Mouse (Mus musculus): ENCODE results near the gene Sec61a2. TPM values are rescaled to one million over a fixed set of nuclear protein-coding genes. Genes with fewer than 3 reads are reported as not detected.

Gene Sec61a2
- polyA plus RNA-seq, 1 experiment from 2014 or later = 104 TPM

- no peaks in the 10 kb centered on the region for H3K4me1 ChIP-seq (replicated peaks)
- no peaks in the 10 kb centered on the region for H3K9me3 ChIP-seq
- 91% methylated on average over 18 of the region's 18 CpGs for WGBS
- no peak overlapping the region for H3K27ac ChIP-seq
- H3K4me2 ChIP-seq = no peak overlapping the region
- ATAC-seq (ENCODE audit: insufficient number of reproducible peaks, insufficient read depth, low FRiP score, low TSS enrichment, low read depth) = no peak
- H3K9ac ChIP-seq (replicated peaks) = no peak overlapping the region
- H3K36me3 ChIP-seq = peaks cover 58% of the 10 kb centered on the region
- H3K27me3 ChIP-seq = no peaks in the 10 kb centered on the region
- H3K4me3 ChIP-seq (replicated peaks) = no peak overlapping the region
These were observed 35.2 kb upstream of the Sec61a2 start for GRCm38 (mm10) chr2:5930291-5931054.

GRCm38 (mm10) chr2:5929793-5930192 is 34.6 kb upstream of the Sec61a2 start:
- Histone ChIP-seq H3K4me3 (replicated peaks) (no peak overlapping the region), H3K4me1 (replicated peaks) (no peaks in the 10 kb centered on the region), H3K36me3 (peaks cover 58% of the 10 kb centered on the region), H3K9ac (replicated peaks) (no peak overlapping the region), H3K4me2 (no peak overlapping the region), H3K9me3 (no peaks in the 10 kb centered on the region), H3K27me3 (no peaks in the 10 kb centered on the region), H3K27ac (no peak overlapping the region)
- 93% methylated on average over 5 of the region's 5 CpGs for WGBS
- no peak for ATAC-seq (ENCODE audit: insufficient number of reproducible peaks, insufficient read depth, low FRiP score, low TSS enrichment, low read depth)

GRCm38 (mm10) chr2:5927481-5927880 is 32.2 kb upstream of the Sec61a2 start:
- Histone ChIP-seq H3K4me2 (no peak overlapping the region), H3K9ac (replicated peaks) (no peak overlapping the region), H3K9me3 (no peaks in the 10 kb centered on the region), H3K36me3 (peaks cover 64% of the 10 kb centered on the region), H3K4me1 (replicated peaks) (0 out of 2 replicates have a peak, but pooled peaks cover 3% of the 10 kb centered on the region), H3K4me3 (replicated peaks) (no peak overlapping the region), H3K27ac (no peak overlapping the region), H3K27me3 (no peaks in the 10 kb centered on the region)
- ATAC-seq (ENCODE audit: insufficient number of reproducible peaks, insufficient read depth, low FRiP score, low TSS enrichment, low read depth) = no peak
- 96% methylated on average over 5 of the region's 5 CpGs for WGBS

- Histone ChIP-seq H3K4me1 (replicated peaks) (0 out of 2 replicates have a peak, but pooled peaks cover 3% of the 10 kb centered on the region), H3K36me3 (peaks cover 59% of the 10 kb centered on the region), H3K4me2 (no peak overlapping the region), H3K9me3 (no peaks in the 10 kb centered on the region), H3K4me3 (replicated peaks) (no peak overlapping the region), H3K9ac (replicated peaks) (no peak overlapping the region), H3K27ac (no peak overlapping the region), H3K27me3 (no peaks in the 10 kb centered on the region)
- ATAC-seq (ENCODE audit: insufficient number of reproducible peaks, insufficient read depth, low FRiP score, low TSS enrichment, low read depth) = no peak
- 41% methylated on average over 9 of the region's 9 CpGs for WGBS
These were observed 28.6 kb upstream of the Sec61a2 start for GRCm38 (mm10) chr2:5923786-5924185.

- no peaks in the 10 kb centered on the region for H3K9me3 ChIP-seq
- H3K9ac ChIP-seq (replicated peaks) = no peak overlapping the region
- H3K27ac ChIP-seq = no peak overlapping the region
- 0 out of 2 replicates have a peak, but pooled peaks cover 3% of the 10 kb centered on the region for H3K4me1 ChIP-seq (replicated peaks)
- WGBS = 90% methylated on average over 6 of the region's 6 CpGs
- H3K27me3 ChIP-seq = no peaks in the 10 kb centered on the region
- no peak overlapping the region for H3K4me2 ChIP-seq
- peaks cover 59% of the 10 kb centered on the region for H3K36me3 ChIP-seq
- H3K4me3 ChIP-seq (replicated peaks) = no peak overlapping the region
- no peak for ATAC-seq (ENCODE audit: insufficient number of reproducible peaks, insufficient read depth, low FRiP score, low TSS enrichment, low read depth)
These were observed 27.6 kb upstream of the Sec61a2 start for GRCm38 (mm10) chr2:5922823-5923222.

GRCm38 (mm10) chr2:5911282-5911965 is 16.2 kb upstream of the Sec61a2 start:
- Histone ChIP-seq H3K27ac (no peak overlapping the region), H3K9ac (replicated peaks) (no peak overlapping the region), H3K27me3 (no peaks in the 10 kb centered on the region), H3K9me3 (no peaks in the 10 kb centered on the region), H3K4me1 (replicated peaks) (no peaks in the 10 kb centered on the region), H3K36me3 (peaks cover 46% of the 10 kb centered on the region), H3K4me2 (no peak overlapping the region), H3K4me3 (replicated peaks) (no peak overlapping the region)
- WGBS = 81% methylated on average over 16 of the region's 16 CpGs
- ATAC-seq (ENCODE audit: insufficient number of reproducible peaks, insufficient read depth, low FRiP score, low TSS enrichment, low read depth) = no peak

GRCm38 (mm10) chr2:5906625-5907024 is 11.4 kb upstream of the Sec61a2 start:
- H3K27ac ChIP-seq = no peak overlapping the region
- H3K4me3 ChIP-seq (replicated peaks) = no peak overlapping the region
- 64% methylated on average over 3 of the region's 3 CpGs for WGBS
- no peak overlapping the region for H3K9ac ChIP-seq (replicated peaks)
- no peak for ATAC-seq (ENCODE audit: insufficient number of reproducible peaks, insufficient read depth, low FRiP score, low TSS enrichment, low read depth)
- no peak overlapping the region for H3K4me2 ChIP-seq
- H3K27me3 ChIP-seq = no peaks in the 10 kb centered on the region
- no peaks in the 10 kb centered on the region for H3K4me1 ChIP-seq (replicated peaks)
- H3K36me3 ChIP-seq = peaks cover 50% of the 10 kb centered on the region
- H3K9me3 ChIP-seq = no peaks in the 10 kb centered on the region

GRCm38 (mm10) chr2:5906092-5906491 is 10.9 kb upstream of the Sec61a2 start:
- WGBS = 65% methylated on average over 5 of the region's 5 CpGs
- Histone ChIP-seq H3K9me3 (no peaks in the 10 kb centered on the region), H3K9ac (replicated peaks) (no peak overlapping the region), H3K27ac (no peak overlapping the region), H3K27me3 (no peaks in the 10 kb centered on the region), H3K36me3 (peaks cover 45% of the 10 kb centered on the region), H3K4me2 (no peak overlapping the region), H3K4me3 (replicated peaks) (no peak overlapping the region), H3K4me1 (replicated peaks) (no peaks in the 10 kb centered on the region)
- ATAC-seq (ENCODE audit: insufficient number of reproducible peaks, insufficient read depth, low FRiP score, low TSS enrichment, low read depth) = no peak

GRCm38 (mm10) chr2:5900145-5900544 is 4.9 kb upstream of the Sec61a2 start:
- Histone ChIP-seq H3K4me2 (no peak overlapping the region), H3K36me3 (peaks cover 39% of the 10 kb centered on the region), H3K27ac (no peak overlapping the region), H3K27me3 (no peaks in the 10 kb centered on the region), H3K9me3 (no peaks in the 10 kb centered on the region), H3K4me1 (replicated peaks) (no peaks in the 10 kb centered on the region), H3K9ac (replicated peaks) (no peak overlapping the region), H3K4me3 (replicated peaks) (no peak overlapping the region)
- no peak for ATAC-seq (ENCODE audit: insufficient number of reproducible peaks, insufficient read depth, low FRiP score, low TSS enrichment, low read depth)
- WGBS = 61% methylated on average over 5 of the region's 5 CpGs

GRCm38 (mm10) chr2:5894296-5894695 is 936 bp downstream of the Sec61a2 start:
- no peak for ATAC-seq (ENCODE audit: insufficient number of reproducible peaks, insufficient read depth, low FRiP score, low TSS enrichment, low read depth)
- peak overlapping the region; percentile 87 for H3K4me3 ChIP-seq (replicated peaks)
- H3K36me3 ChIP-seq = peaks cover 43% of the 10 kb centered on the region
- no peaks in the 10 kb centered on the region for H3K9me3 ChIP-seq
- WGBS = 36% methylated on average over 11 of the region's 11 CpGs
- peaks cover 5% of the 10 kb centered on the region for H3K4me1 ChIP-seq (replicated peaks)
- H3K9ac ChIP-seq (replicated peaks) = peak overlapping the region; percentile 93
- no peaks in the 10 kb centered on the region for H3K27me3 ChIP-seq
- no peak overlapping the region for H3K27ac ChIP-seq
- H3K4me2 ChIP-seq = peak overlapping the region; percentile 63

- WGBS = 79% methylated on average over 2 of the region's 2 CpGs
- Histone ChIP-seq H3K4me1 (replicated peaks) (peaks cover 4% of the 10 kb centered on the region), H3K27ac (no peak overlapping the region), H3K4me3 (replicated peaks) (no peak overlapping the region), H3K4me2 (no peak overlapping the region), H3K36me3 (peaks cover 71% of the 10 kb centered on the region), H3K27me3 (no peaks in the 10 kb centered on the region), H3K9me3 (no peaks in the 10 kb centered on the region), H3K9ac (replicated peaks) (no peak overlapping the region)
- no peak for ATAC-seq (ENCODE audit: insufficient number of reproducible peaks, insufficient read depth, low FRiP score, low TSS enrichment, low read depth)
These were observed 5.8 kb downstream of the Sec61a2 start for GRCm38 (mm10) chr2:5889412-5889811.
